Mouse (Mus musculus): ENCODE results near the gene Il12rb1.
A peak's percentile ranks its signal among the peaks of the same experiment; 100 is the strongest.

Gene Il12rb1

DNA sequence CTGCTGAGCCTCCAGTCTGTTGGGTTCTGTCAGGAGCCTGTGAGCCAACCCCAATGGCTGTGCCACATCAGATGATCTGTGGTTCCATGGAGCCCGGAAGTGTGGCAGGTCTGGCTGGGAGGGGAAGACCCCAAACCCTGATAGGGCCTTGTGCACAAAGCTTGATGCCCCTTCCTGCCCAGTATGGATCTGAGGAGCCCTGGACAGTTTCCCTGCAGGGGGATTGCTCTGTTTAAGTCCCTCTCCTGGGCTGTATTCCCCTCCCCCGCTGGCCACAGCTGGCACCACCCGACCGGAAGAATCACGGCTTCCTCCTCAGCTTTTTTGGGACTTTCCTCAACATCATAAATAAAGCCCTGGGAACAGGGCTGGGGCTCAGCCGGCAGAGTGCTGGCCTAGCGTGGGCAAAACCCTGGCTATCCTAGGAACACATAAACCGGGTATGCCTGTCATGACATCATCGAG lies 24.8 kb downstream of the Il12rb1 start:
- peak; percentile 74 for DNase-seq

DNA sequence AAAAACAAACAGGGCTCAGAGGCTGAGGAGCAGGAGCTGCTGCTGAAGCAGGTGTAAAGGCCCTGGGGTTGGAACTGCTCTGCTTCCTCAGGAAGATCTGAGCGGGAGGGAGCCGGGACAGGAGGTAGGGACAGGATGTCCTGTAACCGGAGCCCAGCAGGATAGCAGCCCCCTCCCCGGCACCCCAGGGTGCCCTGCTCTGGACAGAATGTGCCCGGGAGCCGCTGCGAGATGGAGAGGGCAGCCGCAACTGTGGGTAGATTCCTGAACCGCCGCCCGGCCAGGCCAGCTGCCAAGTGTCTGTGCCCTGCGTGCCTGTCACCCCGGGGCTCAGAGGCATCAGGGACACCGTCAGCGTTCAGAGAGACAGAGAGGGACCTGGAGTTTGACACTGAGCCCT lies 25.3 kb downstream of the Il12rb1 start:
- peak; percentile 86 for DNase-seq

DNA sequence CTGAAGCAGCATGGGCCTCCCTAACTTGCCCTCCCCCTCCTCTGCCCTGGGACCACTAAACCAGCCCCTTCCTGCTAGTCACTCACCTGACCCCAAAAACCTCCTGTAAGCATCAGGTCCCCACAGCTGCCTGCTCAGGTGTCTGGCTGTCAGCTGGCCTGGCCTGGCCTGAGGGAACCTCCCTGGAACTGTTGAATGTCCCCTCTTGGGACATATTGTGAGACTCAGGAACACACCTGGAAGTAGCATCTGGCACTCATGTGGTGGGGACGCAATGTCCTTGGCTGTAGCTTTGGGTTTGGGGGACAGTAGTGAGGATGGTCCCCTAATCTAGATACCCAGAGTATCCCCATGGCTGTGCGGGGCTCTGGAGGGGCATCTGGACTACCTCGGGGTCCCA lies 25.8 kb downstream of the Il12rb1 start:
- DNase-seq = no peak

DNA sequence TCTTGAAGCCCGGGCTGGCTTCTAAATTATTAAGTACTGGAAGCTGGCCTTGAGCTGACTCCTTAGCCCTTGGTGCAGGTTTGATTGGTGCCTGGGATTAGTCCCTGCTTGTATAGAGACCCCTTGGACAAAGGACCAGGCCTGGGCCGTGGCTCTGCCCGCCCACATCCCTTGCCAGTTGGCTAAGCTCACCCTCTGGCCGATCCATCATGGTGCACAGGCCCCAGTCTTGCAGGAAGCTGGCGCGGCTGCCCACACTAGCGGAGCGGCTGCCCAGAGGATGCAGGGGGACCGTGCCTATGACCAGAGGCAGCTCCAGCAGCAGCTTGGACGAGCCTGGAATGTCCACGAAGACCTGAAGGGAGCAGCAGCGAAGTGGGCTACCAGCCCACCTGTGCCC lies 28.4 kb downstream of the Il12rb1 start:
- DNase-seq = no peak

DNA sequence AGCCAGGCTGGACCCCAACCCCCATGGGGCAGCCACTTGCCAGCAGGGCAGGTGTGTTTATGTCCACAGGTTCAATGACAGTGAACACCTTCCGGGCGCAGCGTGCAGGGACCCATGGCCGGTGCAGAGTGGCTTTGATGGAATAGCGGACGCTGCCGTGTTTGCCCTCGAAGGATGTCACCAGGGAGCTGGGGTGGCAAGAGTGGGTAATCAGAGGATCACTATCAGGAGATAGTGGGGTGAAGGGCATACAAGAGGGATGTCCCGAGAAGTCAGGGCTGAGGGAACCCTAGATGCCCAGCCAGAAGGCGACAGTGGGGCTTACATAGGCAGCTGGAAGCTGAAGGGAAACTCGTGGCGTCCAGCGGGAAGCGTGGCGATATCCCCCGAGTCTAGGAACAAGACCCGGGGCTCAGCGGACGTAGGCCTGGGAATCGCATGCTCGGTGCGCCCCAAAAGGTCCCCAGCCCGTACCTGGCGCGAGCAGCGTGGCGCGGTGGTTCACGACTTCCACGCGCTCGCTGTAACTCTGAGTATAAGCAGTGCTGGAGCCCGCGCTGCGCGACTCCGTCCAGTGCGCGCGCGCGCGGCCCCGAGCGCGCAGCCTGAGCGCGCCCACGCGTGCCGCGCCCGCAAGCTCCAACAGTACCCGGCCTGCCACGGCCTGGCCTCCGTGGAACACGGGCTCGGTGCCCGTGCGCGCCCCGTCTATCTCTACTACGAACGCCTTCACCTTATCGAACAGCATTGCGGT lies 30.6 kb downstream of the Il12rb1 start:
- peak; percentile 37 for DNase-seq

DNA sequence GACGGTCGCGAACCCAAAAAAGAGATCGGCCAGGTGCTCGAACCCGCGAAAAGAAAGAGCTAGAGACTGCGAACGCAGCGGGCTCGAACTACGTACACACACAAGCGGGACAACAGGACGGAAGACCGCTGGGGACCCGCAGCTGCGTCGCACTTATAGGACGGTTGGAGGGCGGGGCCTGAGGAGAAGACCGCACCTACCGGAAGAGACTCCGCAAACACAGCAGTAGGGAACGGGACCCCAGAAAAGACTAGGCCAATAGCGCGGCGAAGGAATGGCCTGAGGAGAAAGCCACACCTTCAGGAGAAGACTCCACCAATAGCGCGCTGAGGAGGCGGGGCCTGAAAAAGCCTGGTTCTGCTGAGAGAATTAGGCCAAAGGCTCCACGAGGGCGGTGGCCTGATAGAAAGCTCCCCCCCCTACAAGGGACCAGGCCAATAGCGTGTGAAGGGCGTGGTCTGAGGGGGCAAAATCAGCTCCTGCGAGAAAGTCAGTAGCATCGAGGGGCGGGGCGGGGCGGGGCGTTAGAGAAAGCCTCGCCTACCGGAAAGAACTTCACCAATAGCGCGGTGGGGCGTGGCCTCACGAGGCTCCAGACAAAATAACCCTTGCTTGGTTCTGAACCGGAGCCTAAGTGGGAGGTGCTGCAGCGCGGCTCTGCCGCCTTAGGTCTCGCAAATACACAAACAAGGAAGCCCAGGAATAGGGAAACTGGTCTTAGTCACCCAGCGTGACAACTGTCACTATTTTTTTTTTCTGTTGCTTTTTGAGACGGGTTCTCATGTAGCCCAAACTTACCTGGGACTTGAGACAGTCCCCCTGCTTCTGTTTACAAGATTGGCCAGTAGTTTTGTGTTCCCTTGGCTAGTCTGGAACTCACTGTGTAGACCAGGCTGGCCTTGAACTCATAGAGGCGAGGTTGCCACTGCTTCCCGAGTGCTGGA lies 31.4 kb downstream of the Il12rb1 start, which contains the start of gene Arrdc2:
Gene Arrdc2, minus strand, starts transcription at position 313 of the 944 bp plus-strand sequence.
- DNase-seq = peak; percentile 100

DNA sequence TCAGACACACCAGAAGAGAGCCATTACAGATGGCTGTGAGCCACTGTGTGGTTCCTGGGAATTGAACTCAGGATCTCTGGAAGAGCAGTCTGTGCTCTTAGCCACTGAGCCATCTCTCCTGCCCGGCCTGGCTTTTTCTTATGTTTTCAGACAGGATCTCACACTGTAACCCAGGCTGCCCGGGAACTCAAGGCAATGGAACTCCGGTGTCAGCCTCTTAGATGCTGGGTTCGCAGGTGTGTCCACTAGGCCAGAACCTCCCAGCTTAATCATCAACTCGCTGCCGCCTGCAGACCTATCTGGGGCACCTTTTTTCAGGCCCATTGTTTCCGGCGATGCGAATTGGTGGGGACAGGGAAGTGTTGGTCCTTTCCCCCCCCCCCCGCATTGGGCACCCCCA lies 32.3 kb downstream of the Il12rb1 start:
- no peak for DNase-seq

DNA sequence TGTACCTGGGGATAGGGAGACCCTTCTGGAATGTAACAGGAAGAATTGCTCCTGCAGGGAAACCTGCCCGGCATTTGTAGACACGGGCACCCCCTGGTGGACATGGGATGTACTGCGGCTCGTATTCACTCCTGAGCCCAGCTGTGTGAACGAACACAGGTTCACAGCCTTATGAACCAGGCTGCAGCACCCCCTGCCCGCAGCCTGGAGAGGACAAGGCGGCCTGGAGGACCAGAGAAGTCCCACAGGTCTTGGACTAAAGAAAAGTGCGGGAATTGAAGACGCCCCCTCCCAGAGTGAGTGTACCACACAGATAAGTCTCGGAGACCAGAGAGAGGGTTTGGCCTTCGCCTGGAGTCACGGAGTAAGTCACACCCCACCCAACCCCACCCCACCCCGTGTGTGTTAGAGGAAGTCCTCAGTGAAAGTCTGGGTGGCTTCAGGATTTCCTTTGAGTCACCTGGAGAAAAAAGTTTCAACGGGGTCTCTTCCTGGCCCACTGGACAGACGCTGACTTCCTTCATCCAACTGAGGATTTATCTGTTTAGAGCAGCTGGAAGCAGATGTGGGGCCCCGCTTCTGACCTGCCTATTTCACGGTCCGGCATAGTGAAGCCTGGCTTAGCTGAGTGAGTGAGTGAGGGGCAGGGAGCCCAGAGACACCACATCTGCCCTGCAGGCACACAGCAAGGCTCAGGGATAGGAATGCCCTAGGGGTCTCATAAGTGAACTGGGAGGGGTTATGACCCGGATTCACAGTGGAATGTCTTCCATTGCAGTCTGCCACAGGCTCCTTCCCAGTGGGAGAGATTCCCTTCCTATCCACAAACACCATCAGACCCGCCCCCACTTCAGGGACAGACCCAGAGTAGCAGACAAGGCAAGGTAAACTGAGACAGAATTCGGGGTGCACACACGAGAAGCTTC lies 33.2 kb downstream of the Il12rb1 start:
- DNase-seq = peak; percentile 96

DNA sequence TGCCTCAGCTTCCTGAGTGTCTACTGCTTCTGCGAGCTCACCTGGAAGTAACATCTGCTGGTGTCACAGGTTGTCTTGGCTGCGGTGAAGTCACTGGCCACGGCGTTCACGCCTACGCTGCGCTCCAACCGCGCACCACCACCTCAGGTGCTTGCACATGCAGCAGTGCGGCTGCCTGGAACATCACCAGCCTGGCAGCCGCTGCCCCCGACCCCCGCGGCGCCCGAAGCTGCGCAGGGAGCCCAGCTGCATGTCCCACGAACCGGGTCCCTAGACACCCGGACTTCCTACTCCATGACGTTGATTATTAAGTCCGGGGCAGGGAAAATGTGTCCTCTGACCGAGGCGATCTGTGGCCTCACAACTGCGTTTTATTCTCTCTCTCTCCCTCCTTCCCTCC lies 34.2 kb downstream of the Il12rb1 start:
- DNase-seq = no peak

DNA sequence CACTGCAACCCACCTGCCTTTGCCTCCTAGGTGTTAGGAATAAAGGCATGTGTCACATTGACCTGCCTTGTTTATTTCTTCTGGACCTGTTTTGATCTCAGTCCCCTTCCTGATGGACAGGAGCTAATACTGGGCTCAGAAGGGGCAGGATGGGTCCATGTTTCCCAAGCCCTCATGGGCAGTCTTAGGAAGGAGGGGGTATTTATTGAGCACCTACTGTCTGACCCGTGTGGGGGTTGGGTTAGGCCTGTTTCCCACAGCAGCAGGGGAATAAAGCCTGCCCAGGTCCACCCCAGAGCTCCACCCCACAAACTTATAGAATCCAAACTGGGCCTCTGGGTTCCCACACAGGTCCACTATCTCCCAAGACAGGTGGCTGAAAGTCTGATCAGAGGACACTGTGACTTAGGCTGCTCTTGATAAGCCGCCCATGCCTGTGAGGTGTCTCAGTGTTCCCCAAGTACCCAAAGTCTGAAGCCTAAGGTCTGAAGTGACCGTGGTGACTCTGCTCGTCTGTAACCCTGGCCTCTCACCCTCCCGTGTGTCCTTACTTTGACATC lies 35.0 kb downstream of the Il12rb1 start:
- DNase-seq = no peak

DNA sequence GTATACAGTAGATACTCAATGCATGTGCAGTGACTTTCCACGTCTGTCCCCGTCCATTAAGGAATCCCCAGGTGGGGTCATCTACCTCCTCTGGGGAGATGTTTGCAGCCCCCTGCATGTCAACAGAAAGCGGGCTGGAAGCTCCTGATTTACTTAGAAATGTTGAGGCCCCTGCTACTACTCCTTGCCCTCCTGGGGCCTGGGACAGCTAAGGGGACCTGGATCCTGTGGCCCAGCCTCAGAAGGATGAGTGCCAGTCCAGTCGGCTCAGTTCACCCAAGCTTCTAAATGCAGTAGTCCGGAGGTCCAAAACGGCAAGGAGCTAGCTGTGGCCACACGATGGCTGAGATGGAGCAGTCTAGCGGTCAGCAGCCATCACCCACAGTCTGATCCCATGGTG lies 35.7 kb downstream of the Il12rb1 start:
- DNase-seq = no peak

DNA sequence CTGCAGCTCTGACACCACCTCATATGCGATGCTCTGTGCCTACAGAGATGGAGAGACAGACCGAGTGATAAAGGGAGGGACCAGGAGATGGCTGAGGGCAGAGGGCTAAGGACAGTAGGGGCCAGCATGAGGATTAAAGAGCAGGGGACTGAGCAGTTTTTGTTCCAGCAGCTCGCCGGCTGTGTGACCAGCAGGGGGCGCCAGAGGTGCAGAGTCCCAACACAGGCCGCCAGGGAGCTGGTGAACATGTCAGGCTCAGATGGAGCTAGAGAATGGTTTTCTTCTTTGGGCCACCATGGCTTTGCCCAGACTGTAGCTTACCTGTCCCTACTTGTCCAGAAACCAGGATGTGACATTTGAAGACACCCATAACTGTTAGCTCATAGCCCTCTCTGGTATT lies 36.3 kb downstream of the Il12rb1 start:
- DNase-seq = peak; percentile 95

DNA sequence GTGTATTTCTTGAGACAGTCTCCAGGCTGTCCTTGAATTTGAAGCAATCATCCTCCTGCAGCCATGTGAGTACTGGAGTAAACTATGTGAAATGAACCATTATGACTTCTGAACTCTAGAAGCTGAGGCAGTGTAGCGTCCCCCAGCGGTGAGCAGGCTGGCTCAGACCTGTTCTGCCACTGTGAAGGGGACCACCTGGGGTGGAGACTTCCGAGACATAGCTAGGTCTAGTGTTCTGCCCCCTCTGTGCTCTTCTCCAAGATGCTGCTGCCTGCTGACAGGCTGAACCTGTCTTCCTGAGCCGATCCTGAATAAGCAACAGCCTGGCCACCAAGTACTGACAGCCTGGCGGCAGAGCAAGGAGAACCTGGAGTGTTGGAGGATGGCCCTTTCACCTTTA lies 36.9 kb downstream of the Il12rb1 start:
- DNase-seq = no peak

DNA sequence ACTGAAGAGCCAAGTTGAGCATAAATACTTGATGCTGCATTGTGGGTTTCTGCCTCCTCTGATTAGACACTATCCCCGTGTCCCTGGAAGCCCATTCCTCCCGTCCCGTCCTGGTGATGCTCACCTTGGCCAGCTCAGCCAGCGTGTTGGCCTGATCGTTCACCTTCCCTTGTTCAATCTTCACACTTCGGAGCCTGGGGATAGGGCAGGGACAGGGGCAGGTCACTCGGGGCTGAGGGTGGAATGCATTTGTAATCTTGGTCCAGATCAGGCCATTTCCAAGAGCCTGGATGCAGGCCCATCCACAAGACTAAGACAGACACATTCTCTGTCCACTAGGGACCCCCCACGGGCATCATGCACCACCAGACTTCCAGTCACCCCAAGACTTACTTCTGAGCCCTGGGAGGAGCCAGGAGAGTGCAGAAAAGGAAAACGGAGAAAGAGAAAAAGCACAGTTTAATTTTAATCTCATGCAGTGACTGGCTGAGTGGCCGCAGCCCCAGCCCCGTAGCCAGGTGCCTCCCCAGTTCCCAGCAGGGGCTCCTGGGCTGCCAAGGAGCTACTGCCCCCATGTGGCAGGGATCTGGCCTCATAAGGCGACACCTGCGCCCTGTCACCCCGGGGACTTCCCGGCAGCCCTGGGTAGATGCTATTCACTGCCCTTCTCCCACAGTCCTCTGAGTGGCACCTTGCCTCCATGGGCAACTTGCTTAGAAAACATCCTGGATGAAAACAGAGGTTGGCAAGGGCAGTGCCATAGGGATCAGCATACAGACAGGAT lies 38.3 kb downstream of the Il12rb1 start:
- no peak for DNase-seq

DNA sequence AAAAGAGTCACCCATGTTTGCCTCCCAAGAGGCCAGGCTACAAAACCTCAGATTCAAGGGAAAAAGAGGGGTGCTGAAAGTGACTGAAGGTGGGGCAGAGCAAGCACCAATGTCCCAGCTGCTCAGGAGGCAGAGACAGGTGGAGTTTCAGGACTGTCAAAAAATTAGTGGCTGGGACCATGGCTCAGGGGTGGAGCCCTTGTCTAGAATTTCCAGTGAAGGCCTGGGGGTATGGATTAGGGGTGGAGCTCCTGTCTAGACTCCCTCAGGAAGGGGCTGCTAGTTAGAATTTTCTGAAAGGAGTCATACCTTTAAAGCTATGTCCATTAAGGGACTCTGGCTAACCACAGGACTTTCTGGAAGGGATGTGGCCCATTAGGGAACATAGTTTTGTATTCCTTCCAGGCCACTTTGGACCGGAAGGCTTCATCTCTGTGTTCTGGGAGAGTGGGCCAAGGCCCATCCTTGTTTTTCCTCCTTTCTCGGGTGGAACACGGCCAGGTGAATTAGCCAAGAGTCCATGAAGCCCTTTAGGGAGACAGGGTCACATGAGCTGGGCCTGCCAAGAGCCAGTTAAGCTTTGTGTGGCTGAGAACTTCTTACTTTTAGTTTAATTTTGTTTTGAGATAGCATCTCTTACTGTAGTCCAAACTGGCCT lies 41.2 kb downstream of the Il12rb1 start:
- no peak for DNase-seq

DNA sequence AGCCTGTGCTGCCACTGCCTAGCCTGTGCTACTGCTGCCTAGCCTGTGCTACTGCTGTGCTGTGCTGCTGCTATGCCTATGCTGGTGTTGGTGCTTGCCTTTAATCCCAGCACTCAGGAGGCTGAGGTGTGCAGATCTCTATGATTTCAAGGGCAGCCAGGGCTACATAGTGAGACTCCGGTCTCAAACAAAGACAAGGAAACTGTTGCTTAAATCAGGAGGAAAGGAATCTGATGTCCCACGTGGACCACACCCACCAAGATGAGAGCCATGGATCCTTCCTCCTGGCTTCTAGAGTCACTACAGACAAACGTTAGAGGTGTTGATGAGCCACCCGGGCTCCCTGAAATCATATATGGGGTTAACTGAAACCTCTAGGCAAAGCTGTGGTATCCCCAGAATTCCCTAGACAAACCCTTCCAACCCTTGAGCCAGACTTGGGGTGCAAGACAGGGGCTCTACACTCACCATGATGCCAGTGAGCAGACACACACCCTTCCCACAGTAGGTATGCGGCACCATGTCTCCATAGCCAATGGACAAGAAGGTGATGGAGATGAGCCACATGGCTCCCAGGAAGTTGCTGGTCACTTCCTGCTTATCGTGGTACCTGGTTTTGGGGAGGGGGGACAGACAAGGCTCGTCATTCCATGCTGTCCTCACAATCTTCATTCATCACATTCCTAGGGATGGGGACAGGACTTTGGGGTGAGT lies 42.0 kb downstream of the Il12rb1 start:
- DNase-seq = no peak

DNA sequence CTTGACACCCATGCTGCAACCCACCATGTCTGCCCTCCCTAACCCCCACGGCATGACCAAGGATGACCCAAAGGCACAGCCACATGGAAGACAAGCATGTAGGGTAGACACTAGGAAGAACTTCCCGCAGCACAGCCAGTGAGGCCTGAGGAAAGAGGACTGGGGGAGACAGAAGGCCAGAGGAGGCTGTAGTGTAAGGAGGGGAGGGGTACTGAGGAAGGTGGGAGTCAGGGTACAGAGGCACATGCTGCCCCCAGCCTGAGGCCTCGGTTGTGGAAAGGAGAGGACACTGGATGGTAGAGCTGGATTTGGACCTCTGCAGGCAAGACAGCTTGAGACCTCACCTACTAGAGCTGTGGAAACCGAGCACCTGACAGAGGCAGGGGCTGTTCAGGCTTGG lies 42.7 kb downstream of the Il12rb1 start:
- DNase-seq = no peak

DNA sequence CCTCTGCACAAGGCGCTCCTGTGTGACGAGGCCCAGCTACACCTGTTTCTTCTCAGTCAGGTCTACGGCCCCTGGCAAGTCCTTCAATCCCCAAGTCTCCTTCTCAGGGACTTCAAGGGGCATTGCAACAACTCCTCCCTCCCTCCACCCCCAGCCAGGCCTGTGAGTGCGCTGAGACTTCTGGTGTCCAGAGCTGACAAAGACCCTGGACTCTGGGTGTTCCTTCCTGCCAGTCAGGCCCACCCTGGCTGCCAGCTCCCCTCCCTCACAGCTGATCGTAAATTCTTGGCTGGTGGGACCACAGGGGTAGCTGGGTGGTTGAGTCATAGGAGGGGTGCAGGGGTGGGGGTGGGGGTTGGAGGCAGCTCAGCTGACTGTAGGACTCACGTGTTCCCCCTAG lies 43.6 kb downstream of the Il12rb1 start:
- DNase-seq = no peak

DNA sequence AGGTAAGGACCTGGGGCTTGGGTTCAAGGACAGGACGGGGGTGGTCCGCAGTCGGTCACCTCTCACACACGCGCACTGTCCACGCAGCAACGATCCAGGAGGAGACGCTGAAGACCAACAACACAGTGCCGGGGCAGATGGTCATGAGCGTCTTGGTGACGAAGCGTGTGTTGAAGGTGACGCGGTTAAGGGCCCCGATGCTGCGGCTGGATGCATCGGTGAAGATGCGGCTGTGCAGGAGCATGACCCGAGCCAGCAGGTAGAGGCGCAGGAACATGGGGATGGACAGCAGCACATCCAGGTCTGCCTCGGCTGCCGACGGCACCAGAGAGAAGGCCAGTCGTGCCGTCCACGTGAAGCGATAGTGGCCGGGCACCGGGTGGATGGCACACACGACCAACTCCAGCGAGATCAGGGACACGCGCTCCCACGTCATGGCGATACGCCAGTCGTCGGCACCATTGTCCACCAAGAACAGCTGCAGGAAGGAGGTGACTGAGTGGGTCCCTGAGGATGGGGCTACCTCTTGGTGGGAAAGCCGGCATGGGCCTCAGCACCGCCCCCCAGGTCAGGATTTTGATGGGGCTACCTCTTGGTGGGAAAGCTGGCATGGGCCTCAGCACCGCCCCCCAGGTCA lies 44.5 kb downstream of the Il12rb1 start:
- no peak for DNase-seq

DNA sequence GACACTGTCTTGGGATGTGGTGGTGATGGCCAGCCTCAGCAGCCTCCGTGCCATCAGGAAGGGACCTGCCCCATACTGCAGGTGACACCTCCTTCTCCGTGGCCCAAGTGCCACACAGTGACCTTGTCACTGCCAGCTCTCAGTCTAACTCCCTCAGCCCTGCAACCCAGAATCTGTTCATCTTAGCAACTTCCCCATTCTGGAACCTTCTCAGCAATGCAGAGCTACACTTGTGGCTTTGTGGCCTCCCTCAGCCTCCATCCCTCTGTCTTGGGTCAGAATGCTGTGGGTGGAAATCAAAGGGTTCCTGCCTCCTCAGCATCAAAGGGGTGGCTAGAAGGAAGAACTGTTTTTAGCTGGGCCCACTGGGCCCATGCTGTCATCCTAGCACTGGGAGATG lies 45.6 kb downstream of the Il12rb1 start:
- DNase-seq = peak; percentile 45

All from lung, postnatal 36 days (tissue).